Mouse (Mus musculus): ENCODE results near the gene Gipr. TPM values are rescaled to one million over a fixed set of nuclear protein-coding genes. Genes with fewer than 3 reads are reported as not detected.

Gene Gipr
- polyA plus RNA-seq, 1 experiment from 2014 or later = 0.76 TPM

DNA sequence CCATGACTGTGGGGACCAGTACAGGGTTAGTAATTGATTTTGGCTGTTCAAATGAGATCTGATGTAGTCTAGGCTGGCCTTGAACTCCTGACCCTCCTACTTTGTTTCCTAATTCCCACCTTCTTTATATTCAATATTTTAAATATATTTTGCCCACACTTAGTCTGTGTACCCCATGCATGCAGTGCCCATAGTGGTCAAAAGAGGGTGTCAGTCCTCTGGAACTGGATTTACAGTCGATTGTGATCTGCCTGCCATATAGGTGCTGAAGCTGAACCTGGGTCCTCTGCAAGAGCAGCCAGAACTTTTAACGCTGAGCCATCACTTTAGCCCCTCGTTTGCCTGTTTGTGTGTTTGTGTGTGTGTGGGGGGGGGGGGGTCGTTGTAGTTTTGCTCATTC, 35.3 kb downstream of the Gipr start:
- ATAC-seq (ENCODE audit: insufficient read depth, low FRiP score, low TSS enrichment) (no peak), DNase-seq (ENCODE audit: low spot score) (no peak)
- H3K4me2 ChIP-seq (ENCODE audit: low read depth) = peak overlapping the region; percentile 57
- no peak overlapping the region; the same call in none of the 2 replicates for H3K9ac ChIP-seq (ENCODE audit: low read length)
- 36% methylated on average over 4 of the region's 4 CpGs for WGBS
- H3K27ac ChIP-seq (ENCODE audit: low read depth, low read length) = peak overlapping the region; percentile 77
- no peaks in the 10 kb centered on the region for H3K27me3 ChIP-seq (ENCODE audit: control insufficient read depth, insufficient read depth, low read length)
- H3K4me1 ChIP-seq (ENCODE audit: control insufficient read depth, insufficient read depth, low read length) = 0 out of 2 replicates have a peak, but pooled peaks cover 3% of the 10 kb centered on the region
- H3K36me3 ChIP-seq (ENCODE audit: control insufficient read depth, insufficient read depth, low read length) = 0 out of 2 replicates have a peak, but pooled peaks cover 2% of the 10 kb centered on the region
- H3K9me3 ChIP-seq (ENCODE audit: control insufficient read depth, low read length) = no peaks in the 10 kb centered on the region
- peak overlapping the region; percentile 27; the same call in 1 of the 2 replicates for H3K4me3 ChIP-seq (ENCODE audit: low read depth, low read length)

DNA sequence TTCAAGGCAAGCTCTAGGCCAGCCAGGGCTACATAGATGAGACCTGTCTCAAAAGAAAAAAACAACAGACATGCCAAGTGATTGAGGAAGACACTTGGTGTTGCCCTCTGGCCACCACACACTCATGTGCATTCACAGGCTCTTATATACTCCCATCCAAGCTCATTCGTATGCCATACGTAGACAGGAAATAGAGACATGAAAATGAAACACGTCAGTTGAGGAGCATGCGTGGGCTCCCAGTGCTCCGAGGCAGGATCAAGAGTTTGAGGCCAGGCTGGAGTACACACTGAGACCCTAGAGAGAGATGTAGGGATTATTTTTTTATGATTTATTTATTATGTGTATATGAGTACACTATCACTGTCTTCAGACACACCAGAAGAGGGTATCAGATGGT, 36.5 kb downstream of the Gipr start:
- Histone ChIP-seq H3K9ac (ENCODE audit: low read length) (no peak overlapping the region), H3K4me3 (ENCODE audit: low read depth, low read length) (no peak overlapping the region), H3K4me2 (ENCODE audit: low read depth) (no peak overlapping the region), H3K27ac (ENCODE audit: low read depth, low read length) (no peak overlapping the region), H3K27me3 (ENCODE audit: control insufficient read depth, insufficient read depth, low read length) (no peaks in the 10 kb centered on the region), H3K4me1 (ENCODE audit: control insufficient read depth, insufficient read depth, low read length) (0 out of 2 replicates have a peak, but pooled peaks cover 3% of the 10 kb centered on the region), H3K36me3 (ENCODE audit: control insufficient read depth, insufficient read depth, low read length) (0 out of 2 replicates have a peak, but pooled peaks cover 2% of the 10 kb centered on the region), H3K9me3 (ENCODE audit: control insufficient read depth, low read length) (no peaks in the 10 kb centered on the region)
- DNase-seq (ENCODE audit: low spot score) = no peak
- no peak for ATAC-seq (ENCODE audit: insufficient read depth, low FRiP score, low TSS enrichment)
- 96% methylated on average over 5 of the region's 5 CpGs for WGBS

DNA sequence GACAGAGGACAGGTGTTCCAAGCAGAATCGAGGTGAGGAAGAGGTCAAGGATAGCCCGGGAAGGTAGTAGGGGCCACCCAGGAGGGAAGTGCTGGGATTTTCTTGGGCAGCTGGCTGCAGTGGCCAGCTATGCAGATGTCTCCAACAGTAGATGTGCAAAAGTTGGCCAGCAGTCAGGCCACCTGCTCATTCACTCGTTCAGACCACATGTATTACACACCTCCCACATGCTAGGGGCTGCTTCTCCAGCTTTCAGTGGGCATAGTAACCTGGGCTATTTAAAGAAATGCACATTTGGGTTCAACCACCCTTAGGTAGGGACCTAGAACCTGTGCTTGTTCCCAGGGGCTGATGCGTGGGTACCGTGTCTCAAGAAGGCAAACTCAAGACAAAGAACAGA, 38.2 kb downstream of the Gipr start:
- ATAC-seq (ENCODE audit: insufficient read depth, low FRiP score, low TSS enrichment) (no peak), DNase-seq (ENCODE audit: low spot score) (no peak)
- no peaks in the 10 kb centered on the region for H3K9me3 ChIP-seq (ENCODE audit: control insufficient read depth, low read length)
- 0 out of 2 replicates have a peak, but pooled peaks cover 2% of the 10 kb centered on the region for H3K36me3 ChIP-seq (ENCODE audit: control insufficient read depth, insufficient read depth, low read length)
- no peak overlapping the region for H3K27ac ChIP-seq (ENCODE audit: low read depth, low read length)
- H3K4me1 ChIP-seq (ENCODE audit: control insufficient read depth, insufficient read depth, low read length) = 0 out of 2 replicates have a peak, but pooled peaks cover 3% of the 10 kb centered on the region
- H3K9ac ChIP-seq (ENCODE audit: low read length) = no peak overlapping the region
- 91% methylated on average over 5 of the region's 5 CpGs for WGBS
- H3K4me3 ChIP-seq (ENCODE audit: low read depth, low read length) = no peak overlapping the region
- H3K27me3 ChIP-seq (ENCODE audit: control insufficient read depth, insufficient read depth, low read length) = no peaks in the 10 kb centered on the region
- no peak overlapping the region for H3K4me2 ChIP-seq (ENCODE audit: low read depth)

- 0 out of 2 replicates have a peak, but pooled peaks cover 2% of the 10 kb centered on the region for H3K36me3 ChIP-seq (ENCODE audit: control insufficient read depth, insufficient read depth, low read length)
- H3K27me3 ChIP-seq (ENCODE audit: control insufficient read depth, insufficient read depth, low read length) = no peaks in the 10 kb centered on the region
- no peak overlapping the region for H3K9ac ChIP-seq (ENCODE audit: low read length)
- peaks cover 6% of the 10 kb centered on the region for H3K4me1 ChIP-seq (ENCODE audit: control insufficient read depth, insufficient read depth, low read length)
- no peak overlapping the region for H3K4me2 ChIP-seq (ENCODE audit: low read depth)
- no peaks in the 10 kb centered on the region for H3K9me3 ChIP-seq (ENCODE audit: control insufficient read depth, low read length)
- ATAC-seq (ENCODE audit: insufficient read depth, low FRiP score, low TSS enrichment) (no peak), DNase-seq (ENCODE audit: low spot score) (no peak)
- no peak overlapping the region for H3K27ac ChIP-seq (ENCODE audit: low read depth, low read length)
- WGBS = 94% methylated on average over 6 of the region's 6 CpGs
- no peak overlapping the region for H3K4me3 ChIP-seq (ENCODE audit: low read depth, low read length)
These were observed 41.2 kb downstream of the Gipr start for GRCm38 (mm10) chr7:19124713-19125112.

DNA sequence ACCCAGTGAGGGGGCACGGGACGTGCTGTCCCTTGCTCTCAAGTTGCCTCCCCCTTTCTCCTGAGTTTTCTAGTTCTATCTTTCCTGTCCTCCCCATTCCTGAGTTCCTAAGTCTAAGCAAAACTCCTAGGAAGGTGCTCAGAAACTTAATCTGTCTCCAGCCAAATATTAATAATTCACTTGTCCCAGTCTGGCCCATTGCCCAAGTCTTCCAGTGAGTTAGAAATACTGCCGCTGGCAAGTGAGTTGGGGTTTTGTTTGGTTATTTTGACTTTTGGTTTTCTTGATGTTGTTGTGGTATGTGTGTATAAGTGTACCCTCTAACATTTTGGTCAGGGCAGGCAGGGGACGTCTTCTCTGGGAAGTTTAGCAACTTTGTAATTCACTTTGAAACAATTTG, 44.2 kb downstream of the Gipr start:
- peaks cover 6% of the 10 kb centered on the region for H3K4me1 ChIP-seq (ENCODE audit: control insufficient read depth, insufficient read depth, low read length)
- H3K27me3 ChIP-seq (ENCODE audit: control insufficient read depth, insufficient read depth, low read length) = peaks cover 2% of the 10 kb centered on the region; the same call in 1 of the 2 replicates
- no peak overlapping the region for H3K27ac ChIP-seq (ENCODE audit: low read depth, low read length)
- no peak overlapping the region for H3K4me2 ChIP-seq (ENCODE audit: low read depth)
- no peak for DNase-seq (ENCODE audit: low spot score)
- H3K36me3 ChIP-seq (ENCODE audit: control insufficient read depth, insufficient read depth, low read length) = no peaks in the 10 kb centered on the region
- WGBS = 95% methylated on average over 4 of the region's 4 CpGs
- H3K9ac ChIP-seq (ENCODE audit: low read length) = no peak overlapping the region
- ATAC-seq (ENCODE audit: insufficient read depth, low FRiP score, low TSS enrichment) = no peak
- H3K4me3 ChIP-seq (ENCODE audit: low read depth, low read length) = no peak overlapping the region
- no peaks in the 10 kb centered on the region; the same call in 1 of the 2 replicates for H3K9me3 ChIP-seq (ENCODE audit: control insufficient read depth, low read length)

DNA sequence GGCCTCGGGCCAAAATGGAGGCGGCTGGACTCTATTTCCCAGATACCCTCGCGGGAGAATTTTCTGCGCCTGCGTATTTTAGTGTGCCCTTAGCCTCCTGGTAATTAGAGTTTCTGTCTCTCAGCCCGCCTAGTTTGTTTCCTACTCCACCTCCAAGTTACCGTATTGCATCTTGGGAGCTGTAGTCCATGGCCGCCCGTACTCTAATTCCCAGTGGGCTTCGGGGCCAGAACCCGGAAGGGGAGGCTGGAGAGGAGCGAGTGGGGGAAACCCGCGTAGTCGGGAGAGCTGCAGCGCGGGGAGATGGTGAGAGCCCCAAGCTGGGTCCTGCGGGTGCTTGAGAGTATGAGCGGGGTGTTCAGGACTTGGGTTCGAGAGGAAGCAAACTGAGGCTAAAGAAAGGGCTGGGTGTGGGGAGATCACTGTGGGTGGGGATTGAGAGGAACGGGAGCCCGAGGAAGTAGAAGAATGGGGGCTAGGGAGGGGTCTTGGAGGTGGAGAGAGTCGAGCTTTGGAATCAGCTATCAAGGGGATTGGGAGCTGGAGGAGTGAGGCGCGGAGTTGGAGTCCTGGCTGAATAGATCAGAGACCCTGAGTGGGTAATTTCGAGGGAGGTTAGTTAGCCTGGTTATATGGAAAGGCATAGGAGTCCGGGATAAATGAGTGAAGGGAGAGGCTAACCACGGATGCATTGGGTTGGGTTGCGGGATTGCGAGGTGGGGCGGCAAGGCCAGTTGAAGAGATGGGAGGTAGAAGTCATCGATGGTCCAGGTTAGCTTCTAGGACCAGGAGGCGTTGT, 46.1 kb downstream of the Gipr start, which contains the start of gene Fbxo46:
Fbxo46 (plus strand) TSS at position 229 of the 799 bp plus-strand sequence.
- H3K27me3 ChIP-seq (ENCODE audit: control insufficient read depth, insufficient read depth, low read length) = peaks cover 2% of the 10 kb centered on the region; the same call in 1 of the 2 replicates
- H3K27ac ChIP-seq (ENCODE audit: low read depth, low read length) = no peak within 1 kb of the TSS
- ATAC-seq (ENCODE audit: insufficient read depth, low FRiP score, low TSS enrichment) = peak; percentile 92
- peak within 1 kb of the TSS; percentile 73 for H3K4me3 ChIP-seq (ENCODE audit: low read depth, low read length)
- peak within 1 kb of the TSS; percentile 69 for H3K9ac ChIP-seq (ENCODE audit: low read length)
- H3K4me2 ChIP-seq (ENCODE audit: low read depth) = peak within 1 kb of the TSS; percentile 78
- H3K9me3 ChIP-seq (ENCODE audit: control insufficient read depth, low read length) = no peaks in the 10 kb centered on the region; the same call in 1 of the 2 replicates
- H3K36me3 ChIP-seq (ENCODE audit: control insufficient read depth, insufficient read depth, low read length) = no peaks in the 10 kb centered on the region
- DNase-seq (ENCODE audit: low spot score) = peak; percentile 92
- whole genome bisulfite sequencing = 2% methylated on average over 34 of the region's 34 CpGs
- H3K4me1 ChIP-seq (ENCODE audit: control insufficient read depth, insufficient read depth, low read length) = peaks cover 6% of the 10 kb centered on the region

- Histone ChIP-seq H3K4me3 (ENCODE audit: low read depth, low read length) (no peak overlapping the region), H3K27ac (ENCODE audit: low read depth, low read length) (no peak overlapping the region), H3K9me3 (ENCODE audit: control insufficient read depth, low read length) (no peaks in the 10 kb centered on the region; the same call in 1 of the 2 replicates), H3K27me3 (ENCODE audit: control insufficient read depth, insufficient read depth, low read length) (peaks cover 2% of the 10 kb centered on the region; the same call in 1 of the 2 replicates), H3K36me3 (ENCODE audit: control insufficient read depth, insufficient read depth, low read length) (no peaks in the 10 kb centered on the region), H3K9ac (ENCODE audit: low read length) (no peak overlapping the region), H3K4me2 (ENCODE audit: low read depth) (no peak overlapping the region), H3K4me1 (ENCODE audit: control insufficient read depth, insufficient read depth, low read length) (peaks cover 6% of the 10 kb centered on the region)
- 94% methylated on average over 8 of the region's 8 CpGs for WGBS
- DNase-seq (ENCODE audit: low spot score) (no peak), ATAC-seq (ENCODE audit: insufficient read depth, low FRiP score, low TSS enrichment) (peak; percentile 11)
These were observed 46.8 kb downstream of the Gipr start for GRCm38 (mm10) chr7:19119083-19119482.

GRCm38 (mm10) chr7:19118028-19118771, 47.7 kb downstream of the Gipr start, which contains the start of gene Gm4969:
TSS of gene Gm4969 (minus strand) at chr7:19118368.
- H3K27ac ChIP-seq (ENCODE audit: low read depth, low read length) = no peak within 1 kb of the TSS

More at GRCm38 (mm10) chr7:19118028-19118771, 47.7 kb downstream of the Gipr start, which contains the start of gene Gm4969:
- Histone ChIP-seq H3K27me3 (ENCODE audit: control insufficient read depth, insufficient read depth, low read length) (peaks cover 2% of the 10 kb centered on the region; the same call in 1 of the 2 replicates), H3K4me1 (ENCODE audit: control insufficient read depth, insufficient read depth, low read length) (peaks cover 6% of the 10 kb centered on the region), H3K4me2 (ENCODE audit: low read depth) (peak within 1 kb of the TSS; percentile 24; the same call in 1 of the 2 replicates), H3K36me3 (ENCODE audit: control insufficient read depth, insufficient read depth, low read length) (no peaks in the 10 kb centered on the region), H3K9me3 (ENCODE audit: control insufficient read depth, low read length) (no peaks in the 10 kb centered on the region; the same call in 1 of the 2 replicates), H3K4me3 (ENCODE audit: low read depth, low read length) (no peak within 1 kb of the TSS), H3K9ac (ENCODE audit: low read length) (no peak within 1 kb of the TSS)
- peak; percentile 70 for DNase-seq (ENCODE audit: low spot score)
- 23% methylated on average over 54 of the region's 64 CpGs for WGBS
- 0 out of 2 replicates have a peak, but pooled peaks have one; percentile 11 for ATAC-seq (ENCODE audit: insufficient read depth, low FRiP score, low TSS enrichment)
